Mouse (Mus musculus): Measurements from ENCODE around the gene Vps29. TPM values are rescaled to one million over a fixed set of nuclear protein-coding genes. Genes with fewer than 3 reads are reported as not detected.
"Not testable (repeated sequence)": the region's sequence is repeated elsewhere in the genome, so short reads cannot be mapped to it uniquely, and the experiment has no call there.

Vps29 gene
- polyA plus RNA-seq, 1 experiment: 32.0 TPM

GRCm38 (mm10) chr5:122314966-122315667 lies 39.1 kb upstream of the Vps29 start:
- Histone ChIP-seq H3K4me3 (replicated peaks; ENCODE audit: control insufficient read depth, low read depth, low read length) (peak overlapping the region; percentile 1), H3K4me1 (ENCODE audit: control insufficient read depth, insufficient read depth, low read length) (peaks cover 10% of the 10 kb centered on the region), H3K27ac (ENCODE audit: control insufficient read depth, insufficient read depth, low read depth, low read length, poor library complexity) (peak overlapping the region; percentile 83)
- peak; percentile 30; the same call in 1 of the 2 replicates for TF ChIP-seq CTCF (IDR thresholded peaks at IDR 0.05; ENCODE audit: control insufficient read depth, insufficient read depth, low read length)
- peak; percentile 28; the same call in 1 of the 2 replicates for TF ChIP-seq POLR2A (IDR thresholded peaks at IDR 0.05; ENCODE audit: borderline replicate concordance, control insufficient read depth, low read depth, low read length)
- WGBS: 4% methylated on average over 20 of the region's 20 CpGs

GRCm38 (mm10) chr5:122317329-122318045 lies 36.7 kb upstream of the Vps29 start:
- Histone ChIP-seq H3K27ac (ENCODE audit: control insufficient read depth, insufficient read depth, low read depth, low read length, poor library complexity) (peak overlapping the region; percentile 40), H3K4me1 (ENCODE audit: control insufficient read depth, insufficient read depth, low read length) (peaks cover 8% of the 10 kb centered on the region)
- TF ChIP-seq CTCF (IDR thresholded peaks at IDR 0.05; ENCODE audit: control insufficient read depth, insufficient read depth, low read length) (no peak), POLR2A (IDR thresholded peaks at IDR 0.05; ENCODE audit: borderline replicate concordance, control insufficient read depth, low read depth, low read length) (no peak)

GRCm38 (mm10) chr5:122318100-122318499 lies 36.1 kb upstream of the Vps29 start:
- Histone ChIP-seq H3K4me1 (ENCODE audit: control insufficient read depth, insufficient read depth, low read length) (peaks cover 8% of the 10 kb centered on the region), H3K4me3 (replicated peaks; ENCODE audit: control insufficient read depth, low read depth, low read length) (no peak overlapping the region), H3K27ac (ENCODE audit: control insufficient read depth, insufficient read depth, low read depth, low read length, poor library complexity) (no peak overlapping the region)
- 31% methylated on average over 3 of the region's 3 CpGs for WGBS
- TF ChIP-seq CTCF (IDR thresholded peaks at IDR 0.05; ENCODE audit: control insufficient read depth, insufficient read depth, low read length) (peak; percentile 67; the same call in 1 of the 2 replicates), POLR2A (IDR thresholded peaks at IDR 0.05; ENCODE audit: borderline replicate concordance, control insufficient read depth, low read depth, low read length) (no peak)

More at GRCm38 (mm10) chr5:122317329-122318045, 36.7 kb upstream of the Vps29 start:
- WGBS: 22% methylated on average over 11 of the region's 11 CpGs
- H3K4me3 ChIP-seq (replicated peaks; ENCODE audit: control insufficient read depth, low read depth, low read length): no peak overlapping the region

GRCm38 (mm10) chr5:122318976-122319375 lies 35.2 kb upstream of the Vps29 start:
- not testable (repeated sequence) for H3K27ac ChIP-seq (ENCODE audit: control insufficient read depth, insufficient read depth, low read depth, low read length, poor library complexity); H3K4me1 ChIP-seq (ENCODE audit: control insufficient read depth, insufficient read depth, low read length); H3K4me3 ChIP-seq (replicated peaks; ENCODE audit: control insufficient read depth, low read depth, low read length)
- WGBS: 91% methylated on average over 3 of the region's 3 CpGs

GRCm38 (mm10) chr5:122319474-122320204 lies 34.5 kb upstream of the Vps29 start:
- no peak overlapping the region for H3K4me3 ChIP-seq (replicated peaks; ENCODE audit: control insufficient read depth, low read depth, low read length)
- WGBS: 81% methylated on average over 14 of the region's 14 CpGs
- peaks cover 7% of the 10 kb centered on the region for H3K4me1 ChIP-seq (ENCODE audit: control insufficient read depth, insufficient read depth, low read length)
- H3K27ac ChIP-seq (ENCODE audit: control insufficient read depth, insufficient read depth, low read depth, low read length, poor library complexity): no peak overlapping the region
- TF ChIP-seq POLR2A (IDR thresholded peaks at IDR 0.05; ENCODE audit: borderline replicate concordance, control insufficient read depth, low read depth, low read length) (no peak), CTCF (IDR thresholded peaks at IDR 0.05; ENCODE audit: control insufficient read depth, insufficient read depth, low read length) (no peak)

- WGBS: 93% methylated on average over 12 of the region's 12 CpGs
- Histone ChIP-seq H3K4me3 (replicated peaks; ENCODE audit: control insufficient read depth, low read depth, low read length) (no peak overlapping the region), H3K4me1 (ENCODE audit: control insufficient read depth, insufficient read depth, low read length) (peaks cover 2% of the 10 kb centered on the region; the same call in 1 of the 2 replicates), H3K27ac (ENCODE audit: control insufficient read depth, insufficient read depth, low read depth, low read length, poor library complexity) (no peak overlapping the region)
- TF ChIP-seq CTCF (IDR thresholded peaks at IDR 0.05; ENCODE audit: control insufficient read depth, insufficient read depth, low read length) (no peak), POLR2A (IDR thresholded peaks at IDR 0.05; ENCODE audit: borderline replicate concordance, control insufficient read depth, low read depth, low read length) (no peak)
Measured at GRCm38 (mm10) chr5:122320205-122320781, 33.9 kb upstream of the Vps29 start.

GRCm38 (mm10) chr5:122323523-122323922 lies 30.6 kb upstream of the Vps29 start:
- no peak overlapping the region for H3K27ac ChIP-seq (ENCODE audit: control insufficient read depth, insufficient read depth, low read depth, low read length, poor library complexity)
- no peak for TF ChIP-seq POLR2A (IDR thresholded peaks at IDR 0.05; ENCODE audit: borderline replicate concordance, control insufficient read depth, low read depth, low read length)
- TF ChIP-seq CTCF (IDR thresholded peaks at IDR 0.05; ENCODE audit: control insufficient read depth, insufficient read depth, low read length): no peak
- no peaks in the 10 kb centered on the region for H3K4me1 ChIP-seq (ENCODE audit: control insufficient read depth, insufficient read depth, low read length)
- H3K4me3 ChIP-seq (replicated peaks; ENCODE audit: control insufficient read depth, low read depth, low read length): no peak overlapping the region
- WGBS: 90% methylated on average over 8 of the region's 8 CpGs

Measured in bone marrow, adult 2 months (tissue).